Mouse (Mus musculus) forebrain, embryonic 16.5 days (tissue): ENCODE results near the gene Gm4767. TPM values are rescaled to one million over a fixed set of nuclear protein-coding genes. Genes with fewer than 3 reads are reported as not detected.
"Not testable (repeated sequence)": the region's sequence is repeated elsewhere in the genome, so short reads cannot be mapped to it uniquely, and the experiment has no call there.

Experiments
- ATAC-seq: fragments of 200-750 bp; cut with Nextera tagmentation; 2 replicates; pipeline ENCODE4 v1.8.0; 2017; ENCODE audit warnings: mild to moderate bottlenecking, moderate library complexity
- H3K27ac ChIP-seq: fragments of 300-500 bp; sonication (generic); 2 replicates; pipeline ENCODE4 v1.5.1; 2014; ENCODE audit warnings: low read length, control low read depth
- H3K27me3 ChIP-seq: fragments of 300-500 bp; sonication (generic); replicated peaks from 2 replicates; pipeline ENCODE4 v1.6.1; 2014; ENCODE audit warnings: low read length; ENCODE audit not compliant: control insufficient read depth, insufficient read depth
- H3K36me3 ChIP-seq: fragments of 300-500 bp; sonication (generic); 2 replicates; pipeline ENCODE4 v1.6.1; 2014; ENCODE audit not compliant: control insufficient read depth, insufficient read depth
- H3K4me1 ChIP-seq: fragments of 300-500 bp; sonication (generic); replicated peaks from 2 replicates; pipeline ENCODE4 v1.6.1; 2014; ENCODE audit warnings: low read length; ENCODE audit not compliant: control insufficient read depth, insufficient read depth
- H3K4me2 ChIP-seq: fragments of 300-500 bp; sonication (generic); 2 replicates; pipeline ENCODE4 v1.6.1; 2014; ENCODE audit warnings: mild to moderate bottlenecking, low read length, control low read depth
- H3K4me3 ChIP-seq: fragments of 300-500 bp; sonication (generic); replicated peaks from 2 replicates; pipeline ENCODE4 v1.5.1; 2014; ENCODE audit warnings: mild to moderate bottlenecking, low read length, control low read depth
- H3K9ac ChIP-seq: fragments of 300-500 bp; sonication (generic); replicated peaks from 2 replicates; pipeline ENCODE4 v1.6.1; 2014; ENCODE audit warnings: low read depth, low read length, control low read depth
- H3K9me3 ChIP-seq: fragments of 300-500 bp; sonication (generic); 2 replicates; pipeline ENCODE4 v1.6.1; 2016; ENCODE audit warnings: low read length; ENCODE audit not compliant: control insufficient read depth
- WGBS: fragments of 180-500 bp; shearing (Covaris S2); extraction: QIAGEN DNeasy Blood & Tissue Kit; methylation state at CpG from one replicate; pipeline ENCODE4 v1.1.7; 2014; 5-methylcytosine and 5-hydroxymethylcytosine counted together
- polyA plus RNA-seq: library from polyadenylated mRNA; unstranded; fragments of >200 nt; fragmentation: Nextera tagmentation; extraction: Ambion mirVana; gene quantifications from 2 replicates; pipeline ENCODE4 v1.2.1, GENCODE M21; 2015

Gene Gm4767
- polyA plus RNA-seq, result 3.2 and 4.4 TPM in 2 replicates

DNA sequence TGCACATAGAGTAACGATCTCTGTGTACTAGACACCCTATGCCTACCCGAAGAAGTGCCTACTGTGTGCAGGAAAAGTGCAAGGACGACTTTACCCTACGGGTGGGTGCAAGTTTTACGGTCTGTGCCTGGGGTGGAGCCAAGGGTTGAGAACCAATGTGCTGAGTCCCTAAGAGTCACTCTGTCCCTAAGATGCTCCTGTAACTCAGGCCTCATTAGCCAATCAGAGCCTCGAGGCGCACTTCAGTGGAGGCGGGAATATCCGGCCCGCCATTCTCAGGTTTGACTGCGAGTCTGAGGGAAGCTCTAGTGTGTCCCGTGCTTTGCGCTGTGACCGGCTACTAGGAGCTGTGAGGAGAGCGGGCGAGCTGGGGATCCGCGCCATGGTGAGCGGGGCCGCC lies at the start of gene Gm4767:
Gene Gm4767, plus strand, starts transcription at position 288 of the 400 bp plus-strand sequence.
- H3K36me3 ChIP-seq, H3K4me3 ChIP-seq, H3K4me2 ChIP-seq, ATAC-seq, H3K27ac ChIP-seq, H3K9ac ChIP-seq, H3K9me3 ChIP-seq, H3K27me3 ChIP-seq, H3K4me1 ChIP-seq: not testable (repeated sequence)
- WGBS, result 32% methylated on average over 9 of the region's 20 CpGs

DNA sequence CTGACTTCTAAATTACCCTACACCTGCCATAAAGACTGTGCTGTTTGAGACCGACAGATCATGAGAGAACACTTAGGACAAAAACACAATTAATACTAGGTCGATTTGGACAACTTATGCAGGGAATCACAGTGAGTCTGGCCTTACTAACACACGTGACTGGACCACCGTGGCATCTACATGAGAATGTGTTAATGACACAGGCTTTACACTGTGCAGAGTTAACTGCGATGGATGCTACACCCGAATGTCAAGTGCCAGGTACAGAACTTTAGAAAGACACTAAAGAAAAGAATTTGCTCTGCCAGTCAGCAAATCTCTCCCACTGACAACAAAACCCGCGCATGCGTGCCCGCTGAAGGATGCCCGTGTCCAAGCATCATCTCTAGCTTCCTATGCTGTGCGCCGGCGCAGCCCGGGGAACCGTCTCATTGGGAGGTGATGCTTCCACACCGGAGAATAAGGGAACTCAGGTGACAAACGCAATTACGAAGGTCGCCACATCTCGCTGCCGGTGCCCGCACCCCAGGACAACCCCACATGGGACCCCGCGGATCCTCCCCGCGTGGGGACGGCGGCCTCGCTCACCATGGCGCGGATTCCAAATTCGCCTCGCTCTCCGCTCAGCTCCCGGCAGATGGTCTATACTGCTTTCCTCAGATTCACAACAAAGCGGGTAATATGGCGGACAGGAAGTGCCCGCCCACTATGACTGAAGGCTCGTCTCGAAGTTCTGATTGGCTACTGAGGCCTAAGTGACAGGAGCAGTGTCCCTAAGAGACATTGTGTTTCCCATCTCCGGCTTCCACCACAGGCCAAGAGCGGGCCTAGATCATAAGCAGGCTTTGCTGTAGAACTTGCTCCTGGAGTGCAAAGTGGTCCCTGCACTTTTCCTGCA lies 41.2 kb upstream of the Gm4767 start, which contains the start of gene Gm3055:
Gene Gm3055, minus strand, starts transcription at position 656 of the 898 bp plus-strand sequence.
- not testable (repeated sequence) for H3K36me3 ChIP-seq, H3K4me3 ChIP-seq, H3K27me3 ChIP-seq, H3K9ac ChIP-seq, H3K27ac ChIP-seq, H3K4me1 ChIP-seq, H3K4me2 ChIP-seq, H3K9me3 ChIP-seq
- no CpG with 5 or more reads among the region's 43 CpGs for WGBS
- ATAC-seq, result peak; percentile 99

DNA sequence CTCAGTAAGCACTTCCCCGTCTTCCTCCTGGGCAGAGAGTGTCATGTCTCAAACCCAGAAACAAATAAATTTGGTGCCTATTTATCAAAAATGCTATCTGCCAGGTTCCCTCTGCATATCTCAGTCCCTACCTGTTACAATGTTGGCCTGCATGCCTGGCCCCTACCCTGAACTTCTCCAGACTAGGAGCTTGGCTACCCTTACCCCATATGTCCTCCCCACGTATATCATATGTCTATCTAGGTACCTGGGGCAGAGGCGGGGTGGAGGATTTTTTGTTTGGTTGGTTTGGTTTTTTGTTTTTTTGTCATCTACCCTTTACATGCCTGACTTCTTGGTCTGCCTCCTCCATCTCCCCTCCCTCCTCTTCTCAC lies 40.6 kb upstream of the Gm4767 start:
- H3K9ac ChIP-seq, H3K9me3 ChIP-seq, H3K27ac ChIP-seq, H3K4me2 ChIP-seq, H3K4me3 ChIP-seq, H3K4me1 ChIP-seq, H3K36me3 ChIP-seq, H3K27me3 ChIP-seq: not testable (repeated sequence)
- WGBS, result no CpG with 5 or more reads among the region's 3 CpGs
- peak; percentile 29 for ATAC-seq

DNA sequence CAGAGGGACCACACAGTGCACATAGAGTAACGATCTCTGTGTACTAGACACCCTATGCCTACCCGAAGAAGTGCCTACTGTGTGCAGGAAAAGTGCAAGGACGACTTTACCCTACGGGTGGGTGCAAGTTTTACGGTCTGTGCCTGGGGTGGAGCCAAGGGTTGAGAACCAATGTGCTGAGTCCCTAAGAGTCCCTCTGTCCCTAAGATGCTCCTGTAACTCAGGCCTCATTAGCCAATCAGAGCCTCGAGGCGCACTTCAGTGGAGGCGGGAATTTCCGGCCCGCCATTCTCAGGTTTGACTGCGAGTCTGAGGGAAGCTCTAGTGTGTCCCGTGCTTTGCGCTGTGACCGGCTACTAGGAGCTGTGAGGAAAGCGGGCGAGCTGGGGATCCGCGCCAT lies 34.2 kb downstream of the Gm4767 start:
- H3K4me2 ChIP-seq, H3K9me3 ChIP-seq, H3K9ac ChIP-seq, H3K27me3 ChIP-seq, H3K4me1 ChIP-seq, H3K4me3 ChIP-seq, H3K36me3 ChIP-seq, H3K27ac ChIP-seq: not testable (repeated sequence)
- WGBS, result no CpG with 5 or more reads among the region's 18 CpGs
- peak; percentile 62 for ATAC-seq

DNA sequence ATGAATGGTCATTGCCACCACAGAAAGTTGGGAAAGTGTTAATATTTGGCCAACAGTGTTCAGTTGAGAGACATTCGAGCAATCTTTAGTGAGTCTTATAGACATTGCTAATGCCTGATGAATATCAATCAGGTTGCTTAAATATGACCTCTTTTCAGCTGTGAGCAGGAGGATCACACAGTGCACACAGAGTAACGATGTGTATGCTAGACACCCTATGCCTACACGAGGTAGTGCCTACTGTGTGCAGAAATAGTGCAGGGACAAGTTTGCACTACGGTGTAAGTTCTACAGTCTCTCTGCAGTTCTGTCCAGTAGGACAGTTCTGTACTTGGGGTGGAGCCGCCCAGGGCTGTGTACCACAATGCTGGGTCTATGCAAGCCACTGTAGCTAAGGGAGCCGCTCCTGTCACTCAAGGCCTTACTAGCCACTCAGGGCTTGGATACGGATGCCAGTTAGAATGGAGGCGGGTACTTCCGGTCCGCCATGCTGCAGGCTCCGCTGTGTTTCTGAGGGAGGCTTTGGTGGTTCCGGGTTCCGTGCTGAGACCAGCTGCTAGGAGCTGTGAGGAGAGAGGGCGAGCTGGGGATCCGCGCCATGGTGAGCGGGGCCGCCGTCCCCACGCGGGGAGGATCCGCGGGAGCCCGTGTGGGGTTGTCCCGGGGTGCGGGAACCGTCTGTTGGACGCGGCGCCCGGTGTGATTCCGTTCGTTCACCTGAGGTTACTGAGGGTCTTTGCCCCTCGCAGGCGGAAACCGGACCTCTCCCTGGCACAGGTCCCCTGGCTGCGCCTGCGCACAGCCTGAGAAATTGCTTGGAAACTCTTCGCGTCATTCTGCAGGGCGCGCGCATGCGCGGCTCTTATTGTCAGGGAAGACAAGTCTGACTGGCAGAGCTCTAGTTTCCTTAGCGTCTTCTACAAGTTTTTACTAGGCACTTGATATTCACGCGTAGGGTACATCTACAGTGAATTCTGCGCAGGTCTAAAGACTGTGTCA lies 51.7 kb downstream of the Gm4767 start, which contains the start of gene Gm32687:
Gene Gm32687, plus strand, starts transcription at position 526 of the 999 bp plus-strand sequence.
- H3K27ac ChIP-seq, H3K9me3 ChIP-seq, H3K9ac ChIP-seq, H3K4me3 ChIP-seq, H3K27me3 ChIP-seq, H3K36me3 ChIP-seq, H3K4me1 ChIP-seq, H3K4me2 ChIP-seq: not testable (repeated sequence)
- ATAC-seq, result peak; percentile 100
- 22% methylated on average over 4 of the region's 49 CpGs for WGBS

Other genes starting within 250 kb of the Gm4767 start
- 27.1 and 32.6 TPM in 2 replicates for gene Tle2, start 237.6 kb upstream of the Gm4767 start, polyA plus RNA-seq
- 3.5 and 3.7 TPM in 2 replicates for gene Tle6, start 211.1 kb upstream of the Gm4767 start, polyA plus RNA-seq
- gene BC025920, start 205.9 kb upstream of the Gm4767 start, polyA plus RNA-seq, result 2.7 and 3.4 TPM in 2 replicates
- 51.4 and 55.1 TPM in 2 replicates for gene Sirt6, start 184.4 kb upstream of the Gm4767 start, polyA plus RNA-seq
- 13.8 and 16.5 TPM in 2 replicates for gene Ankrd24, start 183.6 kb upstream of the Gm4767 start, polyA plus RNA-seq
- gene Gm10778, start 163.1 kb upstream of the Gm4767 start, polyA plus RNA-seq, result 6.6 and 6.9 TPM in 2 replicates
- gene Zfp433, start 107.4 kb upstream of the Gm4767 start, polyA plus RNA-seq, result 20.4 and 25.1 TPM in 2 replicates
- 16.0 and 23.5 TPM in 2 replicates for gene Gm3055, start 41.0 kb upstream of the Gm4767 start, polyA plus RNA-seq
- gene Gm32687, start 51.7 kb downstream of the Gm4767 start, polyA plus RNA-seq, result 14.9 and 16.8 TPM in 2 replicates
- gene Zfp781, start 118.3 kb downstream of the Gm4767 start, polyA plus RNA-seq, result 7.1 and 7.8 TPM in 2 replicates
- 17.6 and 20.6 TPM in 2 replicates for gene Zfp873, start 235.9 kb downstream of the Gm4767 start, polyA plus RNA-seq